Mouse (Mus musculus): Measurements from ENCODE around the gene Nbr1.

DNA sequence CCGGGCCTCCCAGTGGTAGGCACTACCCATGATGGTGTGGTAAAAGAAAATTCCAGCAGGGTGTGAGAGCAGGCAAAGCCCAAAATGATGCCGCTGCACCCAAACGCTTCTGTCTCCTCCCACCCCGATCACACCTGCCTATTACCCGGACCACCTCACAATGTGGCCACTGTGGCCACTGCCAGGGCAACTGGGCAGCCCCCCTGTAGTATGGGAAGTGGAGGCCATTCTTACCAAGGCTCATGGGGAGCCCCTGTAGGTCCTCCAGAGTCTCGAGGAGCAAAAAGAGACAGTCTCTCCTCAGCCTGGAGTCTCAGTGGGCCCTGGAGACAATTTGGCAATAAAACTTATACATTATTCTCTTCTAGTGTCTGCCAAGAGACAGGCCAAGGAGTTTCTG is 47.2 kb downstream of the Nbr1 start, which contains the start of gene Gm11634:
- TF ChIP-seq POLR2A (IDR thresholded peaks at IDR 0.05; ENCODE audit: control insufficient read depth, low read depth, low read length) (0 out of 2 replicates have a peak, but pooled peaks have one; percentile 38), CTCF (IDR thresholded peaks at IDR 0.05; ENCODE audit: control insufficient read depth, insufficient read depth, insufficient replicate concordance, low read depth, low read length) (no peak)
